Mouse (Mus musculus) brain, embryonic 18.5 days (tissue): Measurements from ENCODE around the gene Parvb.

ENCODE experiments used
- DNase-seq: peaks from one replicate; pipeline ENCODE4 v3.0.0-alpha.2; 2012; ENCODE audit warnings: low read depth, low spot score

Parvb gene

GRCm38 (mm10) chr15:84217969-84218782 is 13.7 kb upstream of the Parvb start:
- no peak for DNase-seq

- DNase-seq, result no peak
These were observed 13.0 kb upstream of the Parvb start for GRCm38 (mm10) chr15:84218783-84219271.

- no peak for DNase-seq
These were observed 10.3 kb upstream of the Parvb start for GRCm38 (mm10) chr15:84221539-84221938.

- no peak for DNase-seq
These were observed 8.4 kb upstream of the Parvb start for GRCm38 (mm10) chr15:84223423-84223822.

GRCm38 (mm10) chr15:84224779-84225178 is 7.1 kb upstream of the Parvb start:
- no peak for DNase-seq

GRCm38 (mm10) chr15:84226918-84227317 is 4.9 kb upstream of the Parvb start:
- no peak for DNase-seq

- no peak for DNase-seq
These were observed 1.2 kb upstream of the Parvb start for GRCm38 (mm10) chr15:84230661-84231060.

- DNase-seq, result no peak
These were observed 630 bp upstream of the Parvb start for GRCm38 (mm10) chr15:84231113-84231712.

- DNase-seq, result no peak
These were observed 766 bp downstream of the Parvb start for GRCm38 (mm10) chr15:84232609-84233008.

GRCm38 (mm10) chr15:84234794-84235581 is 3.1 kb downstream of the Parvb start:
- no peak for DNase-seq

- DNase-seq, result no peak
These were observed 3.8 kb downstream of the Parvb start for GRCm38 (mm10) chr15:84235646-84236045.

- no peak for DNase-seq
These were observed 6.7 kb downstream of the Parvb start for GRCm38 (mm10) chr15:84238552-84238951.

GRCm38 (mm10) chr15:84238991-84239401 is 7.2 kb downstream of the Parvb start:
- no peak for DNase-seq

GRCm38 (mm10) chr15:84241520-84241919 is 9.7 kb downstream of the Parvb start:
- DNase-seq, result no peak

GRCm38 (mm10) chr15:84245104-84245503 is 13.3 kb downstream of the Parvb start:
- no peak for DNase-seq

GRCm38 (mm10) chr15:84246195-84246594 is 14.4 kb downstream of the Parvb start:
- no peak for DNase-seq

GRCm38 (mm10) chr15:84247309-84247708 is 15.5 kb downstream of the Parvb start:
- DNase-seq, result no peak

GRCm38 (mm10) chr15:84251227-84251626 is 19.4 kb downstream of the Parvb start:
- DNase-seq, result no peak

- DNase-seq, result no peak
These were observed 20.8 kb downstream of the Parvb start for GRCm38 (mm10) chr15:84252645-84253044.

GRCm38 (mm10) chr15:84253757-84254156 is 21.9 kb downstream of the Parvb start:
- DNase-seq, result no peak

GRCm38 (mm10) chr15:84254387-84254786 is 22.5 kb downstream of the Parvb start:
- DNase-seq, result no peak

- no peak for DNase-seq
These were observed 24.5 kb downstream of the Parvb start for GRCm38 (mm10) chr15:84256254-84256850.
